Mouse (Mus musculus) small intestine, adult 2 months (tissue): ENCODE data around the gene Tmcc2.

Experiments used
- CTCF ChIP-seq: fragments of 200-500 bp; IDR thresholded peaks from 2 replicates; pipeline ENCODE4 v1.5.1; 2012; ENCODE audit warnings: low read depth, mild to moderate bottlenecking, control low read depth, inconsistent platforms, low read length, moderate library complexity, mixed read lengths; ENCODE audit not compliant: insufficient replicate concordance, insufficient read length; ENCODE audit errors: extremely low read depth
- POLR2A ChIP-seq: fragments of 200-500 bp; IDR thresholded peaks from 2 replicates; pipeline ENCODE4 v1.6.1; 2012; ENCODE audit warnings: low read depth, mild to moderate bottlenecking, control low read depth, inconsistent platforms, low read length, moderate library complexity

DNA sequence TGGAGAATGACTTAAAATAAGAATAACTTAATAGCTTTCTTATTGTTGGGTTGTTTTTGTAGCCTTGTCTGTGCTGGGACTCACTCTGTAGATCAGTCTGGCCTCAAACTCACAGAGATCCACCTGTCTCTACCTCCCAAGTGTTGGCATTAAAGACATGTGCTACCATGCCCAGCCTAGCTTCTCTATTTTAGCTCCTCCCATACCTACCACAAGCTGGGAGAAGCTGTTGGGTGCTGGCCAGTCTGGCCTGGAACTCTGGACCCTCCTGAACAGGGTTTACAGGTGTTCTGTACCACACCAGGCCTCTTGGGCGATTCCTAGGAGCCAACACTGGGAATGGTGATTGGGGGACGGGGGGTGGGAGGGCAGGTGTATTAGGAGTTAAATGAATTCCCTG, 47.9 kb downstream of the Tmcc2 start:
- TF ChIP-seq POLR2A (no peak), CTCF (no peak)
